Mouse (Mus musculus): ENCODE measurements around the gene Ptprg. TPM values are rescaled to one million over a fixed set of nuclear protein-coding genes. Genes with fewer than 3 reads are reported as not detected.

Gene Ptprg
- polyA plus RNA-seq, 1 experiment from 2014 or later: 50.1 TPM

- H3K4me2 ChIP-seq (ENCODE audit: low read length): no peak overlapping the region
- no peak overlapping the region for H3K27ac ChIP-seq (replicated peaks; ENCODE audit: low read depth, low read length)
- no peak overlapping the region for H3K4me3 ChIP-seq (replicated peaks; ENCODE audit: low read depth, low read length)
- no peaks in the 10 kb centered on the region for H3K27me3 ChIP-seq (ENCODE audit: control insufficient read depth, insufficient read depth, low read length)
- H3K4me1 ChIP-seq (ENCODE audit: control insufficient read depth, insufficient read depth, low read length): peaks cover 6% of the 10 kb centered on the region; the same call in 1 of the 2 replicates
- no peaks in the 10 kb centered on the region for H3K36me3 ChIP-seq (ENCODE audit: control insufficient read depth, insufficient read depth, low read length)
- H3K9me3 ChIP-seq (ENCODE audit: control insufficient read depth, low read length): no peaks in the 10 kb centered on the region
- no peak overlapping the region for H3K9ac ChIP-seq (replicated peaks; ENCODE audit: low read length)
- WGBS: 78% methylated on average over 3 of the region's 3 CpGs
- ATAC-seq (ENCODE audit: low FRiP score, low TSS enrichment): no peak
- no peak for DNase-seq
Observed at GRCm38 (mm10) chr14:11881082-11881481, 327.8 kb downstream of the Ptprg start.

DNA sequence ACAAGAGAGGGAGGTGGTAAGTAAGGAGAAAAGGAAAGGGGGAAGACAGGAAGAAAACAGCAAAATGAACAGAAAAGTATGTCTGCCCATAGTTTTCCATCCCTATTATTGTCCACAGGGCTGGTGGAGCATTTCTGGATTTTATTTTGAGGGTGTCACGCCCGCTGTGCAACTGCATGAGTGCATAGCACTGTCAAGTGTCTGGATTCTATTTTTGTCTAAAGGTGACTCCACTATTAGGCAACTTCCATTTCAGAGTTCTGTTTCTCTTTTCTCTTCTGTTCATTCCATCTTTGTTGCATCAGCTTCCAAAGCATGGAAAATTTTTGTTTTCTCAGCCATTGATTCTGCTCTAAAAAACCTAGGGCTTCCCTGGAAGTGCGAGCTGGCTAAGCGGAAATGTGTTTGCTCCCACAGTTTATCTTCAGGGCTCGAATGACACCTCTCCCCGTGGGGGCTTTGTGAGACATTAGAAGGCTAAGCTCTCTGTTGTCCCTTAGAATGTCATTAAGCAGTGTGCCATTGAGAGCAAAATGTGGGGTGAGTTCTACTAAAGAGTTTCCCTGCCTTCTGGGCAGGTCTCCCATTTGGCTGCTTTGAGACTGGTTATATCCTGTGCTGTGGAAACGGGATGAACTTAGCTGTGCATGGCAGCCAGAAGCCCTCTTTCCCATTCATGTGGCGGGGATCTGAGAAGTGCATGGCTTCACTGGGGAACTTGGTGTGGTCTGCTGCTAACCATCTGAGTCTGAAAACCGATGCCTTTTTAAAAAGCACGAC lies 330.0 kb downstream of the Ptprg start:
- no peak overlapping the region for H3K9ac ChIP-seq (replicated peaks; ENCODE audit: low read length)
- H3K27me3 ChIP-seq (ENCODE audit: control insufficient read depth, insufficient read depth, low read length): no peaks in the 10 kb centered on the region
- H3K4me1 ChIP-seq (ENCODE audit: control insufficient read depth, insufficient read depth, low read length): peaks cover 6% of the 10 kb centered on the region; the same call in 1 of the 2 replicates
- no peaks in the 10 kb centered on the region for H3K9me3 ChIP-seq (ENCODE audit: control insufficient read depth, low read length)
- ATAC-seq (ENCODE audit: low FRiP score, low TSS enrichment): no peak
- DNase-seq: peak; percentile 50
- H3K36me3 ChIP-seq (ENCODE audit: control insufficient read depth, insufficient read depth, low read length): no peaks in the 10 kb centered on the region
- no peak overlapping the region for H3K4me2 ChIP-seq (ENCODE audit: low read length)
- no peak overlapping the region for H3K27ac ChIP-seq (replicated peaks; ENCODE audit: low read depth, low read length)
- no peak overlapping the region for H3K4me3 ChIP-seq (replicated peaks; ENCODE audit: low read depth, low read length)
- WGBS: 25% methylated on average over 10 of the region's 10 CpGs

DNA sequence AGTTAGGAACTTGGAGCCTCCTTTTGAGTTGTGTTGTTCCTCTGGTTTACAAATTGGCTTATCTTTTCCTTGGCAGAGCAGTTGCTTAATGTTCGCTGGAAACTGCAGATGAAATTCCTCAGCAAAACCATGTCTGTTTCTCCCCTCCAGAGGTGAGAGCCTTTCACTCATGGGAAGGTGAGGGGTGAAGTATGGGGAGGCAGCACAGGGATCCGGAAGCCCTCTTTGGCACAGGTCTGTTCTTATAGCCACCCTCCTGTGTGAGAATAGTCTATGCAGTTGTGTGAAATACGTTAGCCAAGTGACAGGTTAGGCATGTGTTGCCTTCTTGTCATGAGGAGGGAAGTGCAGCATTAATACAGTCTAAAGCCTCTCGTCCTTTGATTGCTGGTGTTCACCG lies 330.7 kb downstream of the Ptprg start:
- 56% methylated on average over 5 of the region's 5 CpGs for WGBS
- no peaks in the 10 kb centered on the region for H3K9me3 ChIP-seq (ENCODE audit: control insufficient read depth, low read length)
- no peak for ATAC-seq (ENCODE audit: low FRiP score, low TSS enrichment)
- no peaks in the 10 kb centered on the region for H3K36me3 ChIP-seq (ENCODE audit: control insufficient read depth, insufficient read depth, low read length)
- H3K4me3 ChIP-seq (replicated peaks; ENCODE audit: low read depth, low read length): no peak overlapping the region
- no peaks in the 10 kb centered on the region for H3K27me3 ChIP-seq (ENCODE audit: control insufficient read depth, insufficient read depth, low read length)
- no peak overlapping the region for H3K9ac ChIP-seq (replicated peaks; ENCODE audit: low read length)
- H3K4me1 ChIP-seq (ENCODE audit: control insufficient read depth, insufficient read depth, low read length): peaks cover 6% of the 10 kb centered on the region; the same call in 1 of the 2 replicates
- H3K4me2 ChIP-seq (ENCODE audit: low read length): no peak overlapping the region
- no peak for DNase-seq
- H3K27ac ChIP-seq (replicated peaks; ENCODE audit: low read depth, low read length): no peak overlapping the region

DNA sequence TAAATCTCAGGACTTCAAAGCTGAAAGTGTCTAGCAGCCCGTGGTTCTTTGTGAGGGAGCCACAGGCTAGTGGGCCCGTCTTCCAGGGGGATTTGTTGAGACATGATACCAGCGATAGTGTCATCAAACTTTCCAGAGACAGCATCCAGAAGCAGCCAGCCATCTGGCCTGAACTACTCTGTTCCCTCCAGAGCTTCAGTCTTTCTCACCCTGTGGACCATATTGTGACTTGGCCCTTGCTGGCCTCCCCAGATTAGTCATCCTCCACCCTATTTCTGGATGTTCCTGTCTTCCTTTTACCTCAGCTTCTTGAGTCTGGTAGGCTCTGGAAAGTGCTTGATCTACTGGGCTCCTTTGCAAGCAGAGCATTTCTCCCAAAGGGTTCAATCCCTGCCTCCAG lies 333.1 kb downstream of the Ptprg start:
- no peak overlapping the region for H3K4me3 ChIP-seq (replicated peaks; ENCODE audit: low read depth, low read length)
- H3K9ac ChIP-seq (replicated peaks; ENCODE audit: low read length): no peak overlapping the region
- DNase-seq (no peak), ATAC-seq (ENCODE audit: low FRiP score, low TSS enrichment) (no peak)
- H3K4me1 ChIP-seq (ENCODE audit: control insufficient read depth, insufficient read depth, low read length): peaks cover 6% of the 10 kb centered on the region; the same call in 1 of the 2 replicates
- no peaks in the 10 kb centered on the region for H3K27me3 ChIP-seq (ENCODE audit: control insufficient read depth, insufficient read depth, low read length)
- no peaks in the 10 kb centered on the region for H3K36me3 ChIP-seq (ENCODE audit: control insufficient read depth, insufficient read depth, low read length)
- H3K27ac ChIP-seq (replicated peaks; ENCODE audit: low read depth, low read length): no peak overlapping the region
- H3K9me3 ChIP-seq (ENCODE audit: control insufficient read depth, low read length): no peaks in the 10 kb centered on the region
- no peak overlapping the region for H3K4me2 ChIP-seq (ENCODE audit: low read length)
- WGBS: 84% methylated on average over 3 of the region's 3 CpGs

- ATAC-seq (ENCODE audit: low FRiP score, low TSS enrichment) (no peak), DNase-seq (no peak)
- WGBS: 78% methylated on average over 3 of the region's 3 CpGs
- Histone ChIP-seq H3K36me3 (ENCODE audit: control insufficient read depth, insufficient read depth, low read length) (no peaks in the 10 kb centered on the region), H3K9me3 (ENCODE audit: control insufficient read depth, low read length) (no peaks in the 10 kb centered on the region), H3K4me1 (ENCODE audit: control insufficient read depth, insufficient read depth, low read length) (no peaks in the 10 kb centered on the region), H3K9ac (replicated peaks; ENCODE audit: low read length) (no peak overlapping the region), H3K27ac (replicated peaks; ENCODE audit: low read depth, low read length) (no peak overlapping the region), H3K27me3 (ENCODE audit: control insufficient read depth, insufficient read depth, low read length) (no peaks in the 10 kb centered on the region), H3K4me3 (replicated peaks; ENCODE audit: low read depth, low read length) (no peak overlapping the region), H3K4me2 (ENCODE audit: low read length) (no peak overlapping the region)
Observed at GRCm38 (mm10) chr14:11890890-11891289, 337.6 kb downstream of the Ptprg start.

- DNase-seq: no peak
- WGBS: 64% methylated on average over 9 of the region's 9 CpGs
- Histone ChIP-seq H3K27me3 (ENCODE audit: control insufficient read depth, insufficient read depth, low read length) (no peaks in the 10 kb centered on the region), H3K4me1 (ENCODE audit: control insufficient read depth, insufficient read depth, low read length) (no peaks in the 10 kb centered on the region), H3K4me2 (ENCODE audit: low read length) (no peak overlapping the region), H3K4me3 (replicated peaks; ENCODE audit: low read depth, low read length) (no peak overlapping the region), H3K9me3 (ENCODE audit: control insufficient read depth, low read length) (no peaks in the 10 kb centered on the region), H3K9ac (replicated peaks; ENCODE audit: low read length) (no peak overlapping the region), H3K36me3 (ENCODE audit: control insufficient read depth, insufficient read depth, low read length) (no peaks in the 10 kb centered on the region), H3K27ac (replicated peaks; ENCODE audit: low read depth, low read length) (no peak overlapping the region)
- no peak for ATAC-seq (ENCODE audit: low FRiP score, low TSS enrichment)
Observed at GRCm38 (mm10) chr14:11892621-11893020, 339.3 kb downstream of the Ptprg start.

GRCm38 (mm10) chr14:11895486-11895885 lies 342.2 kb downstream of the Ptprg start:
- ATAC-seq (ENCODE audit: low FRiP score, low TSS enrichment) (no peak), DNase-seq (no peak)
- H3K9me3 ChIP-seq (ENCODE audit: control insufficient read depth, low read length): no peaks in the 10 kb centered on the region
- no peak overlapping the region for H3K4me2 ChIP-seq (ENCODE audit: low read length)
- no peak overlapping the region for H3K9ac ChIP-seq (replicated peaks; ENCODE audit: low read length)
- H3K27ac ChIP-seq (replicated peaks; ENCODE audit: low read depth, low read length): no peak overlapping the region
- H3K27me3 ChIP-seq (ENCODE audit: control insufficient read depth, insufficient read depth, low read length): no peaks in the 10 kb centered on the region
- WGBS: 82% methylated on average over 13 of the region's 13 CpGs
- no peaks in the 10 kb centered on the region for H3K36me3 ChIP-seq (ENCODE audit: control insufficient read depth, insufficient read depth, low read length)
- H3K4me1 ChIP-seq (ENCODE audit: control insufficient read depth, insufficient read depth, low read length): no peaks in the 10 kb centered on the region
- H3K4me3 ChIP-seq (replicated peaks; ENCODE audit: low read depth, low read length): no peak overlapping the region

DNA sequence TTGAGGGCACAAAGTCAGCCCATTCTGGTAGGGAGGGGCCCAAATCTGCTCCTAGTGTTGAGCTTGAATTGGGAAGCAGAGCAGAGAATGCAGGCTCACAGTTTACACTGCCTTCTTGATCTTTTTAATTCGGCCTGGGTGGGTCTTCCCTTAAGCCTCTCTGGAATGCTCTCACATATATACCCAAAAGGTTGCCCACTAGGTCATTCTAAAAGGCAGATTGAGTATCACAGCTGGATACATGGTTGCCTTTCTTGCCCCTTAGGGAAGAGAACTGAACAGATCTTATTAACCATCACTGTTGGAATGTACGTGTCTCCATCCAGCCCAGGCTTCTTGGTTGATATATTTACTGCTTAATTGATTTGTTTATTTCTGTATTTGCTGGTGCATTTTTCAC lies 349.5 kb downstream of the Ptprg start:
- Histone ChIP-seq H3K4me2 (ENCODE audit: low read length) (no peak overlapping the region), H3K9ac (replicated peaks; ENCODE audit: low read length) (no peak overlapping the region), H3K36me3 (ENCODE audit: control insufficient read depth, insufficient read depth, low read length) (no peaks in the 10 kb centered on the region), H3K4me3 (replicated peaks; ENCODE audit: low read depth, low read length) (no peak overlapping the region), H3K9me3 (ENCODE audit: control insufficient read depth, low read length) (no peaks in the 10 kb centered on the region), H3K27ac (replicated peaks; ENCODE audit: low read depth, low read length) (no peak overlapping the region), H3K27me3 (ENCODE audit: control insufficient read depth, insufficient read depth, low read length) (no peaks in the 10 kb centered on the region), H3K4me1 (ENCODE audit: control insufficient read depth, insufficient read depth, low read length) (peaks cover 8% of the 10 kb centered on the region; the same call in 1 of the 2 replicates)
- WGBS: 21% methylated on average over 2 of the region's 2 CpGs
- DNase-seq (no peak), ATAC-seq (ENCODE audit: low FRiP score, low TSS enrichment) (no peak)

GRCm38 (mm10) chr14:11906130-11906675 lies 352.9 kb downstream of the Ptprg start:
- Histone ChIP-seq H3K27ac (replicated peaks; ENCODE audit: low read depth, low read length) (no peak overlapping the region), H3K4me3 (replicated peaks; ENCODE audit: low read depth, low read length) (no peak overlapping the region), H3K36me3 (ENCODE audit: control insufficient read depth, insufficient read depth, low read length) (no peaks in the 10 kb centered on the region), H3K9me3 (ENCODE audit: control insufficient read depth, low read length) (no peaks in the 10 kb centered on the region), H3K9ac (replicated peaks; ENCODE audit: low read length) (no peak overlapping the region), H3K27me3 (ENCODE audit: control insufficient read depth, insufficient read depth, low read length) (no peaks in the 10 kb centered on the region), H3K4me2 (ENCODE audit: low read length) (no peak overlapping the region), H3K4me1 (ENCODE audit: control insufficient read depth, insufficient read depth, low read length) (peaks cover 8% of the 10 kb centered on the region; the same call in 1 of the 2 replicates)
- WGBS: 58% methylated on average over 5 of the region's 5 CpGs
- DNase-seq: no peak
- ATAC-seq (ENCODE audit: low FRiP score, low TSS enrichment): no peak

Data from midbrain, embryonic 14.5 days (tissue).